Mouse (Mus musculus) heart, postnatal 0 days (tissue): Measurements from ENCODE around the gene Scnn1b. TPM values are rescaled to one million over a fixed set of nuclear protein-coding genes. Genes with fewer than 3 reads are reported as not detected.

Experiments
- ATAC-seq: fragments of 200-750 bp; cut with Nextera tagmentation; 2 replicates; pipeline ENCODE4 v1.8.0; 2017; ENCODE audit warnings: low read depth, moderate number of reproducible peaks, moderate library complexity; ENCODE audit not compliant: insufficient read depth
- DNase-seq: peaks from one replicate; pipeline ENCODE4 v3.0.0-alpha.2; 2016; ENCODE audit warnings: low spot score
- H3K27ac ChIP-seq: fragments of 300-500 bp; sonication (generic); 2 replicates; pipeline ENCODE4 v1.5.1; 2014; ENCODE audit warnings: low read depth, mild to moderate bottlenecking
- H3K27me3 ChIP-seq: fragments of 300-500 bp; sonication (generic); 2 replicates; pipeline ENCODE4 v1.6.1; 2014; ENCODE audit warnings: low read length, mixed read lengths; ENCODE audit not compliant: control insufficient read depth, insufficient read depth
- H3K36me3 ChIP-seq: fragments of 300-500 bp; sonication (generic); replicated peaks from 2 replicates; pipeline ENCODE4 v1.6.1; 2014; ENCODE audit warnings: low read length, mixed read lengths; ENCODE audit not compliant: control insufficient read depth, insufficient read depth
- H3K4me1 ChIP-seq: fragments of 300-500 bp; sonication (generic); 2 replicates; pipeline ENCODE4 v1.6.1; 2014; ENCODE audit warnings: antibody characterized with exemption; ENCODE audit not compliant: control insufficient read depth, insufficient read depth
- H3K4me2 ChIP-seq: fragments of 300-500 bp; sonication (generic); 2 replicates; pipeline ENCODE4 v1.6.1; 2014; ENCODE audit warnings: low read depth, mild to moderate bottlenecking, low read length, moderate library complexity
- H3K4me3 ChIP-seq: fragments of 300-500 bp; sonication (generic); 2 replicates; pipeline ENCODE4 v1.5.1; 2014; ENCODE audit warnings: low read depth, low read length
- H3K9ac ChIP-seq: fragments of 300-500 bp; sonication (generic); replicated peaks from 2 replicates; pipeline ENCODE4 v1.6.1; 2014; ENCODE audit warnings: low read depth, low read length, mixed read lengths
- H3K9me3 ChIP-seq: fragments of 300-500 bp; sonication (generic); replicated peaks from 2 replicates; pipeline ENCODE4 v1.6.1; 2016; ENCODE audit warnings: low read length; ENCODE audit not compliant: control insufficient read depth
- CTCF ChIP-seq: IDR thresholded peaks from 2 replicates; pipeline ENCODE4 v1.5.1; 2016; ENCODE audit warnings: antibody characterized with exemption, control low read depth, low read depth
- EP300 ChIP-seq: IDR thresholded peaks from 2 replicates; pipeline ENCODE4 v1.6.1; 2016; ENCODE audit warnings: antibody characterized with exemption, low read depth
- WGBS: fragments of 180-500 bp; shearing (Covaris S2); extraction: QIAGEN DNeasy Blood & Tissue Kit; methylation state at CpG from one replicate; pipeline ENCODE4 v1.1.7; 2014; 5-methylcytosine and 5-hydroxymethylcytosine counted together
- polyA plus RNA-seq: library from polyadenylated mRNA; unstranded; fragments of >200 nt; fragmentation: Nextera tagmentation; extraction: Ambion mirVana; gene quantifications from 2 replicates; pipeline ENCODE4 v1.2.1, GENCODE M21; 2015
- total RNA-seq: library from RNA; depleted of rRNA; stranded (reverse); fragments of >200 nt; gene quantifications from 2 replicates; pipeline ENCODE4 v1.2.3, GENCODE M21; 2014; ENCODE audit warnings: low replicate concordance

Gene Scnn1b
- total and polyA plus RNA-seq, 2 experiments from 2014 or later, result 0.10 TPM; not detected in 1

- no peak for TF ChIP-seq EP300
- TF ChIP-seq CTCF, result no peak
- H3K9ac ChIP-seq, result no peak overlapping the region
- H3K9me3 ChIP-seq, result no peaks in the 10 kb centered on the region
- H3K36me3 ChIP-seq, result no peaks in the 10 kb centered on the region
- no peak overlapping the region for H3K27ac ChIP-seq
- H3K4me2 ChIP-seq, result no peak overlapping the region
- DNase-seq, result no peak
- no peak for ATAC-seq
- H3K4me3 ChIP-seq, result no peak overlapping the region
- no peaks in the 10 kb centered on the region for H3K4me1 ChIP-seq
- WGBS, result 51% methylated on average over 2 of the region's 3 CpGs
- H3K27me3 ChIP-seq, result 0 out of 2 replicates have a peak, but pooled peaks cover 3% of the 10 kb centered on the region
Observed at GRCm38 (mm10) chr7:121871631-121872030, 6.8 kb downstream of the Scnn1b start.

GRCm38 (mm10) chr7:121873998-121874397 lies 9.2 kb downstream of the Scnn1b start:
- no peaks in the 10 kb centered on the region for H3K36me3 ChIP-seq
- no peak overlapping the region for H3K27ac ChIP-seq
- H3K9ac ChIP-seq, result no peak overlapping the region
- no peak for TF ChIP-seq EP300
- TF ChIP-seq CTCF, result no peak
- ATAC-seq, result no peak
- no peak overlapping the region for H3K4me2 ChIP-seq
- WGBS, result 36% methylated on average over 3 of the region's 3 CpGs
- no peak overlapping the region for H3K4me3 ChIP-seq
- no peak for DNase-seq
- H3K4me1 ChIP-seq, result no peaks in the 10 kb centered on the region
- no peaks in the 10 kb centered on the region for H3K27me3 ChIP-seq
- H3K9me3 ChIP-seq, result no peaks in the 10 kb centered on the region

- no peak for ATAC-seq
- no peak overlapping the region for H3K27ac ChIP-seq
- H3K4me1 ChIP-seq, result no peaks in the 10 kb centered on the region
- no peak overlapping the region for H3K9ac ChIP-seq
- no peak overlapping the region for H3K4me3 ChIP-seq
- H3K36me3 ChIP-seq, result no peaks in the 10 kb centered on the region
- no peaks in the 10 kb centered on the region for H3K9me3 ChIP-seq
- no peak overlapping the region for H3K4me2 ChIP-seq
- TF ChIP-seq EP300 (no peak), CTCF (no peak)
- DNase-seq, result no peak
- H3K27me3 ChIP-seq, result no peaks in the 10 kb centered on the region
- 76% methylated on average over 7 of the region's 7 CpGs for WGBS
Observed at GRCm38 (mm10) chr7:121874784-121875183, 9.9 kb downstream of the Scnn1b start.

GRCm38 (mm10) chr7:121880246-121880645 lies 15.4 kb downstream of the Scnn1b start:
- Histone ChIP-seq H3K4me2 (no peak overlapping the region), H3K36me3 (no peaks in the 10 kb centered on the region), H3K4me1 (no peaks in the 10 kb centered on the region), H3K9ac (no peak overlapping the region), H3K9me3 (no peaks in the 10 kb centered on the region), H3K27ac (no peak overlapping the region), H3K4me3 (no peak overlapping the region), H3K27me3 (no peaks in the 10 kb centered on the region)
- 54% methylated on average over 4 of the region's 4 CpGs for WGBS
- ATAC-seq (no peak), DNase-seq (no peak)
- no peak for TF ChIP-seq CTCF
- no peak for TF ChIP-seq EP300

GRCm38 (mm10) chr7:121890636-121891360 lies 26.0 kb downstream of the Scnn1b start:
- Histone ChIP-seq H3K9ac (no peak overlapping the region), H3K4me3 (no peak overlapping the region), H3K9me3 (no peaks in the 10 kb centered on the region), H3K27ac (no peak overlapping the region), H3K27me3 (no peaks in the 10 kb centered on the region), H3K4me1 (no peaks in the 10 kb centered on the region), H3K36me3 (no peaks in the 10 kb centered on the region), H3K4me2 (no peak overlapping the region)
- DNase-seq, result no peak
- no peak for TF ChIP-seq CTCF
- no peak for TF ChIP-seq EP300
- no peak for ATAC-seq
- 84% methylated on average over 13 of the region's 13 CpGs for WGBS

GRCm38 (mm10) chr7:121896689-121897088 lies 31.9 kb downstream of the Scnn1b start:
- Histone ChIP-seq H3K9me3 (no peaks in the 10 kb centered on the region), H3K4me1 (no peaks in the 10 kb centered on the region), H3K27ac (no peak overlapping the region), H3K9ac (no peak overlapping the region), H3K36me3 (no peaks in the 10 kb centered on the region), H3K4me3 (no peak overlapping the region), H3K27me3 (0 out of 2 replicates have a peak, but pooled peaks cover 6% of the 10 kb centered on the region), H3K4me2 (no peak overlapping the region)
- WGBS, result 41% methylated on average over 6 of the region's 6 CpGs
- TF ChIP-seq CTCF, result no peak
- TF ChIP-seq EP300, result no peak
- DNase-seq (no peak), ATAC-seq (no peak)
